Mouse (Mus musculus): ENCODE measurements around the gene Jagn1.

The Jagn1 gene

DNA sequence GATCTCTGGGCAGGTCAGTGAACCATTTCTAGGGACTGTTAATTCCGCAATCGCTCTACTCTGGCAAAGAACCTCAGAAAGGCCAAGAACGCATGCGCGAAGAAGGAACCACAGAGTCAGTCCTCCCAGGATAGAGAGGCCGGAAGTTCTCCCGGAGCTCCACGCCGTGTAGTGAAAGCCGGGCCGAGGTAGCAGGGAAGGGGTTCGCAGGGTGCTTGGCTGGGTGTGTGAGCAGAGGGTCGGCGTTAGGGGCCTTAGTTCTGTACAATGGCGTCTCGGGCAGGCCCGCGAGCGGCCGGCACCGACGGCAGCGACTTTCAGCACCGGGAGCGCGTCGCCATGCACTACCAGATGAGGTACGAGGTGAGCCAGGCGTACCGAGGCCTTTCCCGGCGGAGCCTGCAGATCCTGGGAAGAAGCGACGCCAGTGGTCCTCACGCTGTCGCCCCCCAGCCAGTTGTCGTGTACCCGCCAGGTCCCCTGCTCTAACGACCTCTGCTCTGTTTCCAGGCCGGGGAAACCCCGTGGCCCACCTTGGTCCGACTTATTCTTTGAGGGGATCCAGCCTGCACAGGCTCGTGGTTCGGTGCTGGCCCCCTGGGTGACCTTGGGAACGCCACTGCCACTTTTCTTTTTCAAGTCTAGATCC is at the start of gene Jagn1:
Gene Jagn1, plus strand, starts transcription at position 128 of the 649 bp plus-strand sequence.
- DNase-seq (ENCODE audit: low spot score), result peak; percentile 95

DNA sequence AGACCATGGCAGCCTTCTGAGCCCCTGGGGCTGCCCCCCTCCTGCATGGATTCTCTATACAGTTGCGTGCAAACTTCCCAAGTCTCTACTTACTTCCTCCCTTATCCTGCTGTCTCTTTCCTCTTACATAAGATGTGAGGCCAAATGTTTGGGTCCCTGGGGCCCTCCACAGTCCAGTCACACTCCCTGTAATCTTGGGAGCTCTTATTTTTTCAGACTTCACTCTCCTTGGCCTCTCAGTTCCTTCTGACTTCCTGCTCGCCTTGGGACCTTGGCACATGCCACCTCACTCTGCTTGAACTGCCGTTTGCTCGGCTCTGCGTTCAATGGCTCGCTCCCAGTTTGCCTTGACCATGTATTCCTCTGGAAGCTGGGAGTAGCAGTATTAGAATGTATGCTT is 48.4 kb upstream of the Jagn1 start:
- DNase-seq (ENCODE audit: low spot score), result no peak

DNA sequence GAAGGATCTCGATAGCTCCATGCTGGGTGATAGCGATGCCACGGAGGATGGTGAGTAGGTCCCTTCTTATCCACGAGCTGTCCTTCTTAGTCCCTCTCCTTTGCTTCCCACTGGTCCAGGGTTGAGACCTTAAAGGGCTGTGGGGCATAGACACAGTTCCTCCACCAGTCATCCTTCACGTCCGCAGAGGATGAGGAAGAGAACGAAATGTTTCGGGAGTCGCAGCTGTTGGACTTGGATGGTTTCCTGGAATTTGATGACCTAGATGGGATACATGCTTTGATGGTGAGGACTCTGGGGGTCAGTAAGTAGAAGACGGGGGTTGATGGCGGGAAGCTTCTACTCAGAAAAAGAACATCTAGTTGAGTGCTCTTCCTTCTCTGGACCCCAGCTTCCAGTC is 47.6 kb upstream of the Jagn1 start:
- no peak for DNase-seq (ENCODE audit: low spot score)

- DNase-seq (ENCODE audit: low spot score), result no peak
These were observed 46.9 kb upstream of the Jagn1 start for GRCm38 (mm10) chr6:113395501-113395900.

DNA sequence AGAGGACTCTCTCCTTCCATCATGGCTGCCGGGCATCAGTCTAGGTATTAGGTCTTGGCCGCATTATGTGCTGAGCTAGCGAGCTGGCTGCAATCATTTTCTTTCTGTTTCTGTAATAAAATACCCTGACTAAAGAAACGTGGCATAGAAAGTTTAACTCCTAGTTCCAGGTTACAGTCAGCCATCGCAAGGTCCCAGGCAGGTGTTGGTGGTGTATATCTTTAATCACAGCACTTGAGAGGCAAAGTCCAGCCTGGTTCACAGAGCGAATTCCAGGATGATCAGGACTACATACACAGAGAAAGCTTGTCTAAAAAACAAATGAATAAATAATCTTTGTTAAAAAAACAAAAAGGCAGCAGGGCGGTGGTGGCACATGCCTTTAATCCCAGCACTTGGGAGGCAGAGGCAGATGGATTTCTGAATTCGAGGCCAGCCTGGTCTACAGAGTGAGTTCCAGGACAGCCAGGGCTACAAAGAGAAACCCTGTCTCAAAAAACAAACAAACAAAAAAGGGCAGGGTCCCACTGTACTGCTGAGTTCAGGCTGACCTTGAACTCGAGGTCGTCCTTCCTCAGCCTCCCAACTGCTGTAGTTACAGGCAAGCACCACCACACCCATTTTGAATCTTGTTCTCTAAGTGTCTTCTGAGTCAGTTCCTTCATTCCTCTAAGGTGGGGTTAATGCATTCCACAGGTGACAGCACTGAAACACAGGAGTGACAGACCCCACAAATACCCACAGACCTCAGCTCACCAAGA is 45.9 kb upstream of the Jagn1 start:
- no peak for DNase-seq (ENCODE audit: low spot score)

- no peak for DNase-seq (ENCODE audit: low spot score)
These were observed 40.3 kb upstream of the Jagn1 start for GRCm38 (mm10) chr6:113402094-113402493.

DNA sequence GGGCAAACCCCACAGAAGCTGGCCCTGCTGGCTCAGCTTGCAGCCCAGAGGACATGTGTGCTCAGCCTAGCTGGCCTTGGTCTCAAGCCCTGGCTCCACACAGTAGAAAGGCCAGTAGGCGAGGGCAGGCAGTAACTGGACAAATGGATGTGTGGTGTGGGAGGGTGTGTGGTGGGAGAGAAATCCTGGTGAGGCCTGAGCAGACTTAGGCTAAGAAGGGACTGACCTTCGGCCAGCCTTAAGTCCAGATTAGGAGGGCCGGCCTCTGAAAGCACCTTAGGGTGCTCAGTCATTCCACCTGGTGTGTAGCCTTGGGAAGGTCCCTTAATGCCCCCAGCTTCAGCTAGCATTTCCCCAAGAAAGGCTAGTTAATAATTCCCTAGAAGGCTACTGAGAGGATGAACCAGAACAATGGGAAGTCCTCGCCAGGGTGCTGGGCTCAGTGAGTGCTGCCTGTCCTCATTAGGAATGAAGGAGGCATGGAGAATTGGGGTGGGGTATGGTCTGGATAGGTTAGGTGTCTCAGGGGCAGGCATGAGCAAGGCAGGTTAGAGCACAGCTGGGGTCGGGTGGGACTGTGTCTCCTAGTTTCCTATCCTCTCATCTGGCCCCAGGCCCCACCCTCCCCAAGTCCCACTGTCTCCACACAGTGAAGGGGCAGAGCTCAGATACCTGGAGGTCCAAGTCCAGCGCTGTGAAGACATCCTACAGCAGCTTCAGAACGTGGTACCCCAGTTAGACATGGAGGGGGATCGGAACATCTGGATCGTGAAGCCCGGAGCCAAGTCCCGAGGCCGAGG is 37.5 kb upstream of the Jagn1 start:
- DNase-seq (ENCODE audit: low spot score), result no peak

- no peak for DNase-seq (ENCODE audit: low spot score)
These were observed 36.9 kb upstream of the Jagn1 start for GRCm38 (mm10) chr6:113405483-113405882.

DNA sequence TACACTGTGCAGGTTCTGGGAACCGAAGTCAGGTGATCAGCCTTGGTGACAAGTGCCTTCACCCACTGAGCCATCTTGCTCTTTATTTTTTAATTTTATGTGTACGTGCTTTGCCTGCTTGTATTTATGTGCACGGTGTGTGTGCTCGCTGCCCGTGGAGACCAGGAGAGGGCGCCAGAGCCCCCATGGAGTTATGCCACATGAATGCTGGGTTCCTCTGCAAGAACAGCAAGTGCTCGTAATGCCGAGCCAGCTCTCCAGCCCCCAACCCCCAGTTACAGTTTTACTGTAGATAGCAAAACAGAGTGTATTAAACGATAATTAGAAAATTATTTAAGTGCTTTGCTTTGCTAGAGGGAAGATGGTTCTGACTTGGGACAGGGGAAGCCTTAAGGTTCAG is 35.7 kb upstream of the Jagn1 start:
- peak; percentile 10 for DNase-seq (ENCODE audit: low spot score)

DNA sequence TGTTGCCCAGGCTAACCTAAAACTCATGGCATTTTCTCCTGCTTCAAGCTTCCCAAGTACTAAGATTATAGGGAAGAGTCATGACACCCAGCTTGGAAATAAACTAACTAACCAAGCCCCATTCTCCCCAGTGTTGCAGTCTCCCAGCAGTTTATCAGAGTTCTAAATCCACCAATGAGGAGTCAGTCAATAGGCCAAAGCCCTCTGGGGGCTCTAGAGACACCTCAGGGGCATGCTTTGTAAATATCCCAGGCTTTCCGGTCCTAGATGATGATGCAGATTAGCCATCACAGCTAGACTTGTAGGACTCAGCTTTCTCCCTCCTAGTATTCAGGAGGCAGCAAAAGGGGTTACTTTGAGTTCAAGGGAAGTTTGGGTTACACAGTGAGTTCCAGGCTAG is 32.4 kb upstream of the Jagn1 start:
- no peak for DNase-seq (ENCODE audit: low spot score)

DNA sequence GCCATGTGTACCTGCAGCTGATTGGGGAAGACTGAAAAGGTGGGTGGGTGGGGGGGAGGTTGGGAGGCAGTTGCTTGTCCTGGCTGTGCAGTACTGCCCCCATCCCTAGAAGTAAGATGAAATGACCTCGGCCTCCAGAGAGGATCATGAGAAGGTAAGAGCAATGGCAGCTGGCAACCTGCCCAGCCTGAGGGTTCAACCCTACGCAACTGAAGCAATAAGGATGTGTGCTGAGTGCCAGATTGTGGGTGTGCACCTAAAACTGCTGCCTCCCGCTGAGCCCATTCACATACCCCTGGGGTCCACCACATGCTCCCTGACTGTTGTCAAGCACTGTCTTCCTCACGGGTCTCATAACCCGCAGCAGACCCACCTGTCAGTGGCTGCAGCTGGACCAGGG is 26.0 kb upstream of the Jagn1 start:
- no peak for DNase-seq (ENCODE audit: low spot score)

DNA sequence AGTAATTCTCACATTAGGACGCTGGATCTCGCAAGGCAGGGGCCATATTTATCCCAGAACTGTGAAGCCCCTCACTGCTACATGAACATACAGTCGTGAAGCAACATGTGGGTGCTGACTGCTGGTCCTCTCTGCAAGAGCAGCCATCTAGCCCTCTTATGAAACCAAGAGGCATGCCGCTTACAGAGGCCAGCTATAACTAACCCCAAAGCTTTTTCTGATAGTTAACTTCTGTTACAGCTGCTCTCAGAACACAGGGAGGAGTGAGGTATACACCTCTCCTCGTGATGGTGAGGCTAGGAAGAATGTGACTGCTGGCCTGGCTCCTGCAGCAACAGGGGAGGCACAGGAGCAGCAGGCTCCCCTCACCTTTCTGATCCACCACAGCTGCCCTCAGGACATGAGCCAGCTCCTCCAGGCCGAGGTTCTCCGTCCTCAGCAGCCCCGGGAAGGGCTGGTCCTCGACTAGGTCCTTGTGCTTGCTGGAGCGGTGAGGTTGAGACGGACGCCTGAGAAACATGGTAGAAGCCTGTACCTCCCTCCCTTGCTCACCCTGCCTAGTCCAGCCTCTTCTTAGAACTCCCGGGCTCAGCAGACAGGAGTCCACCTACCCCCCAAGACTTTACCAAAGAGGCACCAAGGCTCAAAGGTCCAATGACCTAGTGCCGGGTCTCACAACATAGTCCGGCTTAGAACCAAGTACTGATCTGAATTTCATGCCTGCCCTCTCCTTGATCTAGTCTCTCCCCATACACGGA is 23.7 kb upstream of the Jagn1 start:
- no peak for DNase-seq (ENCODE audit: low spot score)

- peak; percentile 99 for DNase-seq (ENCODE audit: low spot score)
These were observed 23.2 kb upstream of the Jagn1 start, which contains the start of gene Rpusd3 for GRCm38 (mm10) chr6:113419199-113419587. Gene Rpusd3 (minus strand): TSS chr6:113419340.

GRCm38 (mm10) chr6:113423000-113423399 is 19.4 kb upstream of the Jagn1 start:
- DNase-seq (ENCODE audit: low spot score), result no peak

DNA sequence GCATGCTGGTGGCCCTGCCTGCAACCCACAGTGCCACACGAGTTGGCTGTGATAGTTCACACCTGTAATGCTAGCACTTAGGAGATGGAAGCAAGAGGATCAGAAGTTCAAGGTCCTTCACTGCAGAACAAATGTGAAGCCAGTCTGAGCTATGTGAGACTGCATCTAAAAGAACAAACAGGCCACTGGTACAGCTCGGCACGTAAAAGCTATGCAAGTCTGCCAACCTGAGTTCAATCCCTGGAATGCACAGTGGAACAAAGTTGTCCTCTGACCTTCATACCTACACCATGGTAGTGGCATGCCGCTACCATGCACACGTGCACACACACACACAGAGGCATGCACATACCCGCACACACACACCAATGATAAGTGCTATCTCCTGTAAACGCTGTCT is 18.2 kb upstream of the Jagn1 start:
- no peak for DNase-seq (ENCODE audit: low spot score)

DNA sequence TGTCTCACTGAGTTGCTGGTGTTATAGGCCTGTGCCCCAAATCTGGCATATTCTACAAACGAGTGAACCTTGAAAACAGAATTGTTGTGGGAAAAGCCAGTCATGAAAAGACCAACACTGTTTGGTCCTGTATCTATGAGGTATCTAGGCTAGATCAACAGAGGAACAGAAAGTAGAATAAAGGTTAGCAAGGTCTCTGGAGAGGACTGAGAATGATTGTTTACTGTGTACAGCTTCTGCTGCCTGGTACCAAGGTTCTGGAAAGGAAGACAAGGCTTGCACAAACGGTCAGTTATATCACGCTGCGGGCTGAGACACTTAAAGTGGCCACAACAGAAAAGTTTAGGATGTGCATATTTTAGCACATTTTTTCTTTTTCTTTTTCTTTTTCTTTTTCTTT is 15.7 kb upstream of the Jagn1 start:
- DNase-seq (ENCODE audit: low spot score), result no peak

DNA sequence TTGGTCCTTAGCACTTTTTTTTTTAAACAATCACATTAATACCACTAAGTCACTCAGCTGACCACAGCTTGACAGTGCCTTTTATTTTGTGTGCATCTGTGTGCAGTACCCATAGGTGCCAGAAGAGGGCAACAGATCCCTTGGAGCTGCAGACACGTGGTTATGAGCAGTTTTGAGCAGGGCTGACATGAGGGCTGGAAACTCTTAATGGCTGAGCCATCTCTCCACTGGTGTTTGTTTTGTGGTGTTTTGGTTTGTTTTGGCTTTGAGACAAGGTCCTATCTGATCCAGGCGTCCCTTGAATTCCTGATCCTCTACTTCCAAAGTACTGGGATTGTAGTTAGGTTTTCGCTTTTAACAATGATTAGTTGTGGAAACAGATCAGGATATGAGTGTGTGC is 15.0 kb upstream of the Jagn1 start:
- DNase-seq (ENCODE audit: low spot score), result peak; percentile 54

DNA sequence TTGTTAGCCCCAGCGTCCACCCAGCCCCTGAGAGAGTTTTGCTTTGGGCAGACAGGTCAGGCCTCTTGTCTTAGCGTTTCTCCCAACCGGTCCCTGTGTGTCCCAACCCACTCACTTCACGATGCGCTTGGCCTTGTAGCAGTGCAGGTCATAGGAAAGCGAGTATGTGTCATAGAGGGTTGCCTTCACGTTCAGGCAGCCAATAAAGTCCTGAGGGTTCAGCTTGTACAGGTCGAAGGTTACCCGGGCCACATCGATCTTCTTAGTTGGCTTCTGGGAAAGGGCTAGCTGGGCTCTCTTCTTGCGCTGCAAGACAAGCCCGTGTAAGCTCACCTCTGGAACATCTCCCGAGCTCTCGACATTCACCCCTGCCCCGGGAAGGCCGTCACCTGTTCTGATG is 14.4 kb upstream of the Jagn1 start:
- DNase-seq (ENCODE audit: low spot score), result no peak

- no peak for DNase-seq (ENCODE audit: low spot score)
These were observed 12.4 kb upstream of the Jagn1 start for GRCm38 (mm10) chr6:113429965-113430364.

GRCm38 (mm10) chr6:113430846-113431245 is 11.5 kb upstream of the Jagn1 start:
- DNase-seq (ENCODE audit: low spot score), result no peak

- DNase-seq (ENCODE audit: low spot score), result no peak
These were observed 10.6 kb upstream of the Jagn1 start for GRCm38 (mm10) chr6:113431801-113432200.

GRCm38 (mm10) chr6:113433661-113434060 is 8.7 kb upstream of the Jagn1 start:
- no peak for DNase-seq (ENCODE audit: low spot score)
